Mouse (Mus musculus): ENCODE data around the gene Gpr152. TPM values are rescaled to one million over a fixed set of nuclear protein-coding genes. Genes with fewer than 3 reads are reported as not detected.

The Gpr152 gene
- polyA plus RNA-seq, 1 experiment from 2014 or later = not detected

DNA sequence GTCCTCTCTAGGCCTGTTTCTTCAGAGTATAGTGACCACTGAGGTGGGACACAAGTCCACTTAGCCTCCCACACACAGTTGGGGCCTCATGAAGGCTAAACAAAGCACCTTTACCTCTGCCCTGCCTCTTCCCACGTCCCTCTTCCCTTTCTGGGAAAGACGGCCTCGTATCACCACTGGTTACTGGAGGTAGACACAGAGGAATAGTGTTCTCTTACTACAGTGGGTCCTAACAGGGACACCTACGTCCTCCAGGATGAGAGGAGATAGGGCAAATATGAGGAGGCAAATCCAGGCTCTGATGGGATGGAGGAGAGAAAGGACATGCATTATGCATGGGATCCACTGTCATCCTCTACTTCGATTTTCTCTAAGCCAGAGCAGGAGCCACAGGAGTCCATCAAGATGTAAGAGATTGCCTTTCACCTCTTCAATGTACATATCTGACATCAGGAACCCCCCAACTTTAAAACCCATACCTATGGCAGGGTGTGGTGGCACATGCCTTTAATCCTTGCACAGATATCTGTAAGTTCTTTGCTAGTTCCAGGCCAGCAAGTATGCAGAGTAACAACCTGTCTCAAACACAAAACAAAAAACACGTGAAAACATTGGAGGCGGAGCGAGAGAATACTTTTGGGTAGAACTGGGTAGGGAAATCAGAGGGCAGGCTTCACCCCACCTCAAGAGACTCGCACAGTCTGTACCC is 8.3 kb downstream of the Gpr152 start:
- no peaks in the 10 kb centered on the region for H3K27me3 ChIP-seq (ENCODE audit: control insufficient read depth, insufficient read depth, low read length)
- H3K4me2 ChIP-seq (ENCODE audit: low read length) = peak overlapping the region; percentile 73
- peak overlapping the region; percentile 96 for H3K9ac ChIP-seq (ENCODE audit: low read length)
- H3K4me1 ChIP-seq (ENCODE audit: control insufficient read depth in 2 of 2, insufficient read depth in 2 of 2, low read length in 2 of 2) = peaks cover 11 to 26% of the 10 kb centered on the region in 2 experiments
- no peak overlapping the region for H3K27ac ChIP-seq (replicated peaks in 1 of 2; ENCODE audit: control insufficient read depth in 1 of 2, insufficient read depth in 1 of 2, low read depth in 2 of 2, low read length in 2 of 2)
- H3K9me3 ChIP-seq (ENCODE audit: control insufficient read depth, low read length) = no peaks in the 10 kb centered on the region; the same call in 1 of the 2 replicates
- H3K36me3 ChIP-seq (ENCODE audit: control insufficient read depth, insufficient read depth, low read length) = peaks cover 33% of the 10 kb centered on the region
- WGBS = 41% methylated on average over 9 of the region's 9 CpGs
- ATAC-seq (ENCODE audit: insufficient number of reproducible peaks, insufficient read depth, low FRiP score, low read depth) = no peak
- peak overlapping the region; percentile 69 to 93 for H3K4me3 ChIP-seq (ENCODE audit: control insufficient read depth in 1 of 2, insufficient read depth in 1 of 2, low read depth in 1 of 2, low read length in 2 of 2)

DNA sequence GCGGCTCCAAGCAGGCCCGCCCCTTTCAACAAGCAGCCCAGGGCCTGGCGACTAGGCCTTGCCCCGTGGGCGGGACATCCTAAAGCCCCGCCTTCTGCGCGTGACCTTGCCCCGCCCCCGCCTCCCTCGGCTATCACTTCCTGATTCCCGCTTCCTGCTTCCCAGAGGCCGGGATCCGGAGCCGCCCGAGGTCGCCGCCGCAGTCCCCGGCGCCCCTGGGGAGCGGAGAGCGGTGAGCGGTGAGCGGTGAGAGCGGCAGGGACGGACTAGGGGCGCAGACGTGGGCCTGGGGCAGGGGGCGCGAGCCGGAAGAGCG is 8.9 kb downstream of the Gpr152 start, which contains the start of gene Coro1b:
Coro1b (plus strand) TSS at position 129 of the 316 bp plus-strand sequence.
- peak; percentile 93 for ATAC-seq (ENCODE audit: insufficient number of reproducible peaks, insufficient read depth, low FRiP score, low read depth)
- peaks cover 11 to 26% of the 10 kb centered on the region in 2 experiments for H3K4me1 ChIP-seq (ENCODE audit: control insufficient read depth in 2 of 2, insufficient read depth in 2 of 2, low read length in 2 of 2)
- peak within 1 kb of the TSS; percentile 96 for H3K9ac ChIP-seq (ENCODE audit: low read length)
- no peaks in the 10 kb centered on the region for H3K27me3 ChIP-seq (ENCODE audit: control insufficient read depth, insufficient read depth, low read length)
- peak within 1 kb of the TSS; percentile 69 to 93 for H3K4me3 ChIP-seq (ENCODE audit: control insufficient read depth in 1 of 2, insufficient read depth in 1 of 2, low read depth in 1 of 2, low read length in 2 of 2)
- WGBS = 2% methylated on average over 30 of the region's 33 CpGs
- peaks cover 38% of the 10 kb centered on the region for H3K36me3 ChIP-seq (ENCODE audit: control insufficient read depth, insufficient read depth, low read length)
- H3K9me3 ChIP-seq (ENCODE audit: control insufficient read depth, low read length) = no peaks in the 10 kb centered on the region; the same call in 1 of the 2 replicates
- peak within 1 kb of the TSS; percentile 73 for H3K4me2 ChIP-seq (ENCODE audit: low read length)
- peak within 1 kb of the TSS in 1 of 2 experiments; percentile 82; a peak in 3 of 4 replicates for H3K27ac ChIP-seq (replicated peaks in 1 of 2; ENCODE audit: control insufficient read depth in 1 of 2, insufficient read depth in 1 of 2, low read depth in 2 of 2, low read length in 2 of 2)

DNA sequence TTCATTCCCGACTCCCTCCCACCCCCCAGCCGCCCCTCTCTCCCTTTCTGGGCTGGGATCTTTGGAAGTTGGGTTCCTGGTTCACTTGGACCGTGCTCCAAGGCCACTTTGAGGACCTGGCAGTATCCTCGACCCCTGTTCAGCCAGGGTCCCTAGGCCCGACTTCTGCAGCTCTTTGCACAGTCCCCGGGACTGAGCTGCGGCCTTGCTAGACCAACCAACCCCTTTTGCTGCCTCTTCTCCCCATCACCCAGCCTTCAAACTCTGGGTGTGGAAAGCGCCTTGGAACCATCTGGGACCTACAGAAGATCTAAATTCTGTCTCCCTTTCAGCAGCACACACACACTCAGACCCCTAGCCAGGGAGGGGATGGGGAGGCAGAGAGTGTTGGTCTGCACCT is 9.2 kb downstream of the Gpr152 start:
- ATAC-seq (ENCODE audit: insufficient number of reproducible peaks, insufficient read depth, low FRiP score, low read depth) = no peak

DNA sequence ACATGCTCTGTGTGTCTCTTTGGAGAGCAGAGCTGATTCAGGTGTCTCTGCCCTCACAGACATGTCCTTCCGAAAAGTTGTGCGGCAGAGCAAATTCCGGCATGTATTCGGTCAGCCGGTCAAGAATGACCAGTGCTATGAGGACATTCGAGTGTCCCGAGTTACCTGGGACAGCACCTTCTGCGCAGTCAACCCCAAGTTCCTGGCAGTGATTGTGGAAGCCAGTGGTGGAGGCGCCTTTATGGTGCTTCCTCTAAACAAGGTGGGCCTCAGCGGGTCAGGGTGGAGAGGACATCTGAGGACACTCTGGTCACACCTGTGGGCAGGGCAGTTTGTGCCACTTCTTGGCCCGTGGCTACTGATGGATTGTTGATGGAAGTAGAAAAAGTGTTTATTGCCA is 9.7 kb downstream of the Gpr152 start:
- Histone ChIP-seq H3K4me1 (ENCODE audit: control insufficient read depth in 2 of 2, insufficient read depth in 2 of 2, low read length in 2 of 2) (peaks cover 11 to 26% of the 10 kb centered on the region in 2 experiments), H3K36me3 (ENCODE audit: control insufficient read depth, insufficient read depth, low read length) (peaks cover 46% of the 10 kb centered on the region), H3K9me3 (ENCODE audit: control insufficient read depth, low read length) (no peaks in the 10 kb centered on the region; the same call in 1 of the 2 replicates), H3K27ac (replicated peaks in 1 of 2; ENCODE audit: control insufficient read depth in 1 of 2, insufficient read depth in 1 of 2, low read depth in 2 of 2, low read length in 2 of 2) (peak overlapping the region in 1 of 2 experiments; percentile 82; a peak in 1 of 4 replicates), H3K27me3 (ENCODE audit: control insufficient read depth, insufficient read depth, low read length) (no peaks in the 10 kb centered on the region), H3K9ac (ENCODE audit: low read length) (peak overlapping the region; percentile 96), H3K4me3 (ENCODE audit: control insufficient read depth in 1 of 2, insufficient read depth in 1 of 2, low read depth in 1 of 2, low read length in 2 of 2) (peak overlapping the region; percentile 69 to 93), H3K4me2 (ENCODE audit: low read length) (peak overlapping the region; percentile 73)
- 76% methylated on average over 11 of the region's 11 CpGs for WGBS
- no peak for ATAC-seq (ENCODE audit: insufficient number of reproducible peaks, insufficient read depth, low FRiP score, low read depth)

More for the DNA sequence above, 9.2 kb downstream of the Gpr152 start:
- WGBS = 3% methylated on average over 7 of the region's 8 CpGs
- peak overlapping the region; percentile 69 to 93 for H3K4me3 ChIP-seq (ENCODE audit: control insufficient read depth in 1 of 2, insufficient read depth in 1 of 2, low read depth in 1 of 2, low read length in 2 of 2)
- H3K4me1 ChIP-seq (ENCODE audit: control insufficient read depth in 2 of 2, insufficient read depth in 2 of 2, low read length in 2 of 2) = peaks cover 11 to 26% of the 10 kb centered on the region in 2 experiments
- H3K27ac ChIP-seq (replicated peaks in 1 of 2; ENCODE audit: control insufficient read depth in 1 of 2, insufficient read depth in 1 of 2, low read depth in 2 of 2, low read length in 2 of 2) = peak overlapping the region in 1 of 2 experiments; percentile 82; a peak in 3 of 4 replicates
- H3K9ac ChIP-seq (ENCODE audit: low read length) = peak overlapping the region; percentile 96
- H3K4me2 ChIP-seq (ENCODE audit: low read length) = peak overlapping the region; percentile 73
- no peaks in the 10 kb centered on the region for H3K27me3 ChIP-seq (ENCODE audit: control insufficient read depth, insufficient read depth, low read length)
- no peaks in the 10 kb centered on the region; the same call in 1 of the 2 replicates for H3K9me3 ChIP-seq (ENCODE audit: control insufficient read depth, low read length)
- peaks cover 41% of the 10 kb centered on the region for H3K36me3 ChIP-seq (ENCODE audit: control insufficient read depth, insufficient read depth, low read length)

DNA sequence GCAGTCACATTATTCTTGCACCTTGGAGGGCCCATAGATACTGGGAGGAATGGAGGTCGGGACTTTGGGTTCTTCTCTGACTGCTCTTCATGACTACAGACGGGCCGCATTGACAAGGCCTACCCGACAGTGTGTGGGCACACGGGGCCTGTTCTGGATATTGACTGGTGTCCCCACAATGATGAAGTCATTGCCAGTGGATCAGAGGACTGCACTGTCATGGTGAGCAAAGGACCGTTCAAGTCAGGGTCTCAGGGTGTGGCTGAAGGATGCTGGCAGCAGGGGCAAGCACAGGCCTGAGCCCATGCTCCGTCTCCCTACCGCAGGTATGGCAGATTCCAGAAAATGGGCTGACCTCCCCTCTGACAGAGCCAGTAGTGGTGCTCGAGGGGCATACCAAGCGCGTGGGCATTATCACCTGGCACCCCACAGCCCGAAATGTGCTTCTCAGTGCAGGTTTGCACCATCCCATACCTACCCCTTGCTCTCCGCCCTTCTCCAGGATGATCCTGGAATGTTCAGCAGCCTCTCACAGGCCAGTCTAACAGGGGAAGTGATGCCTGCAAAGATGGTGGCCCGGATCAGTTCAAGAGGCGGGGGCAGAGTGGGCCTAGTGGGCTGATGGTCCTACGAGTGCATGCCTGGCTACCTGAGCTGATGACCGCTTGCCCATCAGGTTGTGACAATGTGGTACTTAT is 10.3 kb downstream of the Gpr152 start:
- Histone ChIP-seq H3K36me3 (ENCODE audit: control insufficient read depth, insufficient read depth, low read length) (peaks cover 46% of the 10 kb centered on the region), H3K27me3 (ENCODE audit: control insufficient read depth, insufficient read depth, low read length) (no peaks in the 10 kb centered on the region), H3K4me3 (ENCODE audit: control insufficient read depth in 1 of 2, insufficient read depth in 1 of 2, low read depth in 1 of 2, low read length in 2 of 2) (peak overlapping the region in 1 of 2 experiments; percentile 93; a peak in 2 of 4 replicates), H3K9ac (ENCODE audit: low read length) (peak overlapping the region; percentile 96), H3K27ac (replicated peaks in 1 of 2; ENCODE audit: control insufficient read depth in 1 of 2, insufficient read depth in 1 of 2, low read depth in 2 of 2, low read length in 2 of 2) (no peak overlapping the region), H3K4me2 (ENCODE audit: low read length) (peak overlapping the region; percentile 73), H3K4me1 (ENCODE audit: control insufficient read depth in 2 of 2, insufficient read depth in 2 of 2, low read length in 2 of 2) (peaks cover 11 to 26% of the 10 kb centered on the region in 2 experiments), H3K9me3 (ENCODE audit: control insufficient read depth, low read length) (no peaks in the 10 kb centered on the region; the same call in 1 of the 2 replicates)
- no peak for ATAC-seq (ENCODE audit: insufficient number of reproducible peaks, insufficient read depth, low FRiP score, low read depth)
- 93% methylated on average over 17 of the region's 17 CpGs for WGBS

DNA sequence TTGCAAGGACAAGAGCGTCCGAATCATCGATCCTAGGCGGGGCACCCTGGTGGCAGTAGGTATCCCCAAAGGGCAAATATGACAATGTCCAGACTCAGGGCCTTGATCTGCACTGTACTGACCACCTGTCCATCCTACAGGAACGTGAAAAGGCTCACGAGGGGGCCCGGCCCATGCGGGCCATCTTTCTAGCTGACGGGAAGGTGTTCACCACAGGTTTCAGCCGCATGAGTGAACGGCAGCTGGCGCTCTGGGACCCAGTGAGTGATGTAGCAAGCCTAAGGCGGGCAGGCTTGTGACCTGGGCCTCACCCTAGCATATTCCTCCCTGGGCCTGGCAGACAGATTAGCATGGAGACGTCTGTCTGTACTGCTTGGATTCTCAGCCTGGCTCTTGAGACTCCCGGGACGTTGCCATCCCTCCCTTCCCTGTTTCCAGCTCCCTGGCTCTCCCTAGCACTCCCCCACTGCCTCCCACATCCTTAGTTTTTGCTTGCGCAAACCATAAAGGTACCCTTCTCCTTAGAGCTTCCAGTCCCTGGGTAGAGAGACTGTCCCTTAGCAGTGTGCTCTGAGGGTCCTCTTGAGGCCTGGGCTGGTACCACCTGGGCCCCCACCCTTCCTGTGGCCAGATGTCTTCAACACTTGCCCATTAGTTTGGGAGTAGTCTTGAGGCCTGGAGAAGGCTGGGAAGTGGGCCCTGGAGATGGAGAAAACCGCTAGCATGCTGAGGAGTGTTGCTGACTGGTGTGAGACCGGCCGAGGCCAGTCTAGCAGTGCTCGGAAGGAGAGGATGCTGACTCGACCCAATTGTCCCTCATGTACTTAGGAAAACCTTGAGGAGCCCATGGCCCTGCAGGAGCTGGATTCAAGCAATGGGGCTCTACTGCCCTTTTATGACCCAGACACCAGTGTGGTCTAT is 11.2 kb downstream of the Gpr152 start:
- Histone ChIP-seq H3K4me1 (ENCODE audit: control insufficient read depth in 2 of 2, insufficient read depth in 2 of 2, low read length in 2 of 2) (peaks cover 11 to 26% of the 10 kb centered on the region in 2 experiments), H3K9me3 (ENCODE audit: control insufficient read depth, low read length) (no peaks in the 10 kb centered on the region; the same call in 1 of the 2 replicates), H3K36me3 (ENCODE audit: control insufficient read depth, insufficient read depth, low read length) (peaks cover 54% of the 10 kb centered on the region), H3K4me3 (ENCODE audit: control insufficient read depth in 1 of 2, insufficient read depth in 1 of 2, low read depth in 1 of 2, low read length in 2 of 2) (no peak overlapping the region), H3K4me2 (ENCODE audit: low read length) (no peak overlapping the region), H3K9ac (ENCODE audit: low read length) (no peak overlapping the region), H3K27ac (replicated peaks in 1 of 2; ENCODE audit: control insufficient read depth in 1 of 2, insufficient read depth in 1 of 2, low read depth in 2 of 2, low read length in 2 of 2) (no peak overlapping the region), H3K27me3 (ENCODE audit: control insufficient read depth, insufficient read depth, low read length) (no peaks in the 10 kb centered on the region)
- WGBS = 90% methylated on average over 22 of the region's 22 CpGs
- no peak for ATAC-seq (ENCODE audit: insufficient number of reproducible peaks, insufficient read depth, low FRiP score, low read depth)

DNA sequence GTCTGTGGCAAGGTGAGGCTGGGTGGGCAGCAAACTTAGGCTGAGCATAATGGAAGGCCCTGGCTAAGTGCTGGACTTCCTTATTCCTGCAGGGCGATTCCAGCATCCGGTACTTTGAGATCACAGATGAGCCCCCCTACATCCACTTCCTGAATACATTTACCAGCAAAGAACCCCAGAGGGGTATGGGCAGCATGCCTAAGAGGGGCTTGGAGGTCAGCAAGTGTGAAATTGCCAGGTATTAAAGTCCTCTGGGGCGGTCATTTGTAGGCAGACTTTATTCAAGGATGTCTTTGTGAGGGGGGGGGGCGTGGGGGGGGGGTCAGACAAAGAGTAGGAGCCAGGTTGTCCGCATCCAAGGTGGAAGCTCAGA is 11.9 kb downstream of the Gpr152 start:
- H3K9ac ChIP-seq (ENCODE audit: low read length) = no peak overlapping the region
- peaks cover 60% of the 10 kb centered on the region for H3K36me3 ChIP-seq (ENCODE audit: control insufficient read depth, insufficient read depth, low read length)
- H3K4me1 ChIP-seq (ENCODE audit: control insufficient read depth in 2 of 2, insufficient read depth in 2 of 2, low read length in 2 of 2) = peaks cover 11 to 26% of the 10 kb centered on the region in 2 experiments
- H3K4me2 ChIP-seq (ENCODE audit: low read length) = no peak overlapping the region
- WGBS = 98% methylated on average over 3 of the region's 5 CpGs
- no peaks in the 10 kb centered on the region for H3K27me3 ChIP-seq (ENCODE audit: control insufficient read depth, insufficient read depth, low read length)
- no peaks in the 10 kb centered on the region for H3K9me3 ChIP-seq (ENCODE audit: control insufficient read depth, low read length)
- H3K27ac ChIP-seq (replicated peaks in 1 of 2; ENCODE audit: control insufficient read depth in 1 of 2, insufficient read depth in 1 of 2, low read depth in 2 of 2, low read length in 2 of 2) = no peak overlapping the region
- H3K4me3 ChIP-seq (ENCODE audit: control insufficient read depth in 1 of 2, insufficient read depth in 1 of 2, low read depth in 1 of 2, low read length in 2 of 2) = no peak overlapping the region
- no peak for ATAC-seq (ENCODE audit: insufficient number of reproducible peaks, insufficient read depth, low FRiP score, low read depth)

Data from heart, embryonic 14.5 days (tissue).